Mouse (Mus musculus) thymus, adult 18-20 months (tissue): ENCODE results near the gene Denr.
A peak's percentile ranks its signal among the peaks of the same experiment; 100 is the strongest.

ENCODE experiments used
- DNase-seq, 2 experiments: peaks; one replicate each; pipeline ENCODE4 v3.0.0; 2022; ENCODE audit warnings: mixed read lengths in 2 of 2

Denr gene

GRCm38 (mm10) chr5:123973299-123974178 is 66.6 kb downstream of the Denr start, which contains the start of gene Hip1r:
Hip1r (plus strand) TSS chr5:123973628.
- DNase-seq, result peak; percentile 50 to 72

GRCm38 (mm10) chr5:123974179-123974485 is 67.2 kb downstream of the Denr start:
- DNase-seq, result no peak

- DNase-seq, result peak in 1 of 2 experiments; percentile 39
These were observed 67.7 kb downstream of the Denr start for GRCm38 (mm10) chr5:123974616-123975111.

GRCm38 (mm10) chr5:123975668-123976180 is 68.7 kb downstream of the Denr start:
- no peak for DNase-seq

GRCm38 (mm10) chr5:123977231-123977630 is 70.3 kb downstream of the Denr start:
- DNase-seq, result no peak

- DNase-seq, result no peak
These were observed 71.2 kb downstream of the Denr start for GRCm38 (mm10) chr5:123978131-123978530.
